Mouse (Mus musculus) kidney, embryonic 16.5 days (tissue): ENCODE measurements around the gene Scmh1. TPM values are rescaled to one million over a fixed set of nuclear protein-coding genes. Genes with fewer than 3 reads are reported as not detected.

Experiments used
- ATAC-seq: fragments of 200-750 bp; cut with Nextera tagmentation; 2 replicates; pipeline ENCODE4 v1.8.0; 2017; ENCODE audit warnings: moderate TSS enrichment; ENCODE audit not compliant: low FRiP score, low TSS enrichment
- H3K27ac ChIP-seq: fragments of 300-500 bp; sonication (generic); 2 replicates; pipeline ENCODE4 v1.5.1; 2014; ENCODE audit warnings: low read length
- H3K27me3 ChIP-seq: fragments of 300-500 bp; sonication (generic); 2 replicates; pipeline ENCODE4 v1.6.1; 2014; ENCODE audit warnings: low read length, control low read depth, mixed read lengths; ENCODE audit not compliant: insufficient read depth
- H3K36me3 ChIP-seq: fragments of 300-500 bp; sonication (generic); 2 replicates; pipeline ENCODE4 v1.6.1; 2014; ENCODE audit warnings: low read length, control low read depth, mixed read lengths; ENCODE audit not compliant: insufficient read depth
- H3K4me1 ChIP-seq: fragments of 300-500 bp; sonication (generic); 2 replicates; pipeline ENCODE4 v1.6.1; 2014; ENCODE audit warnings: low read length, control low read depth, mixed read lengths; ENCODE audit not compliant: insufficient read depth
- H3K4me2 ChIP-seq: fragments of 300-500 bp; sonication (generic); replicated peaks from 2 replicates; pipeline ENCODE4 v1.6.1; 2014; ENCODE audit warnings: low read depth, low read length
- H3K4me3 ChIP-seq: fragments of 300-500 bp; sonication (generic); 2 replicates; pipeline ENCODE4 v1.5.1; 2014; ENCODE audit warnings: mild to moderate bottlenecking, low read length
- H3K9ac ChIP-seq: fragments of 300-500 bp; sonication (generic); replicated peaks from 2 replicates; pipeline ENCODE4 v1.6.1; 2014; ENCODE audit warnings: low read length
- H3K9me3 ChIP-seq: fragments of 300-500 bp; sonication (generic); 2 replicates; pipeline ENCODE4 v1.6.1; 2016; ENCODE audit warnings: low read length, control low read depth
- WGBS: fragments of 180-500 bp; shearing (Covaris S2); extraction: QIAGEN DNeasy Blood & Tissue Kit; methylation state at CpG from one replicate; pipeline ENCODE4 v1.1.7; 2014; 5-methylcytosine and 5-hydroxymethylcytosine counted together
- polyA plus RNA-seq: library from polyadenylated mRNA; unstranded; fragments of >200 nt; fragmentation: Nextera tagmentation; extraction: Ambion mirVana; gene quantifications from 2 replicates; pipeline ENCODE4 v1.2.1, GENCODE M21; 2015

Scmh1 gene
- polyA plus RNA-seq, 1 experiment from 2014 or later, result 38.0 TPM

DNA sequence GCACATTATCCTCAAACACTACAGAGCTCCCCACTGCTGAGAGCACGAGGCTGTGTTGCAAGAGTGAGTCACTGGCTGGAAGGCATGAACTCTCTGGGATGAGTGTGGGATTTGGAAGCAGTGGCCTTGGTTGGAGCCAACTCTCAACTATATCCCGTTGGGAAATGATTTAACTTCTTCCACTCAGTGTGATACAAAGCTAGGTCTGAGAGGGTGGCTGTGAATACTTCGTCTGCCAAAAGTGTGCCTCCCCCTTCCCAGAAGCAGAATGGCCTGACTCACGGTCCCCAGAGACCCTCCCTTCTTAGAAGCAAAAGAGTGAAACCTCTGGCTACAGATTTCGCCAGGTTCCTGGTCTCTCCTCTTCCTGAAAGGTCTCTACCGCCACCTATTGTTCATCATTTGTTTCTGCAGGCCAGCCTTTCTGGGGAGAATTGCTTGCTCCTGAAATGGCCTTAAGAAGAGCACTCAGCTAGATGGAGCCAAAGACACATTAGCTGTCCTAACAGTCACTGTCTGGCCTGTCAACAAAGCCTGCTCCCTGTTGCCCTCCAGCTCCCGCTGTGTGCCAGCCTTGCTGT lies 24.2 kb upstream of the Scmh1 start:
- no peak overlapping the region for H3K9ac ChIP-seq
- no peak overlapping the region for H3K27ac ChIP-seq

DNA sequence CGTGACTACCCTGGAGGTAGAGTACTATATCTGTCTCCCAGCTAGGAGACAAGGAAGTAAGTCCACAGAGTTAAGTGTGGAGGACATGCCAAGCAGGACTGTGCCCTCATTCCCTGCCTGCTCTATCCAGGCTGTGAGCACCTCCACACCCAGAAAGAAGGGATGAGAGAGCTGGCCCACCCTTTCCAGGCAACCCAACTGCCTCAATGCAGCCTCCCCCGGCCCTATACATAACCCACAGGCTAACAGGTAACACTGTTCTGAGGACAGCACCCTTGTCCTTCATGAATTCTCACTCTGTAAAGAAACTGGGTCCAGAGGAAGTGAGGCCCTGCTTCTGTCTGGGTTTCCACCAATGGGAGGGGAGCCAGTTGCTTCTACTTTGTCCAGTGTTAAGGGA lies 19.6 kb upstream of the Scmh1 start:
- 74% methylated on average over 2 of the region's 2 CpGs for WGBS
- Histone ChIP-seq H3K27ac (no peak overlapping the region), H3K9ac (no peak overlapping the region), H3K36me3 (no peaks in the 10 kb centered on the region), H3K4me1 (no peaks in the 10 kb centered on the region), H3K27me3 (no peaks in the 10 kb centered on the region), H3K4me3 (no peak overlapping the region), H3K4me2 (no peak overlapping the region), H3K9me3 (no peaks in the 10 kb centered on the region)
- no peak for ATAC-seq

More for the DNA sequence above, 24.2 kb upstream of the Scmh1 start:
- peak overlapping the region; percentile 28; the same call in 1 of the 2 replicates for H3K4me2 ChIP-seq
- 6% methylated on average over 7 of the region's 7 CpGs for WGBS
- no peaks in the 10 kb centered on the region for H3K4me1 ChIP-seq
- peak; percentile 81 for ATAC-seq
- H3K36me3 ChIP-seq, result no peaks in the 10 kb centered on the region
- H3K9me3 ChIP-seq, result no peaks in the 10 kb centered on the region
- H3K4me3 ChIP-seq, result no peak overlapping the region
- H3K27me3 ChIP-seq, result no peaks in the 10 kb centered on the region

DNA sequence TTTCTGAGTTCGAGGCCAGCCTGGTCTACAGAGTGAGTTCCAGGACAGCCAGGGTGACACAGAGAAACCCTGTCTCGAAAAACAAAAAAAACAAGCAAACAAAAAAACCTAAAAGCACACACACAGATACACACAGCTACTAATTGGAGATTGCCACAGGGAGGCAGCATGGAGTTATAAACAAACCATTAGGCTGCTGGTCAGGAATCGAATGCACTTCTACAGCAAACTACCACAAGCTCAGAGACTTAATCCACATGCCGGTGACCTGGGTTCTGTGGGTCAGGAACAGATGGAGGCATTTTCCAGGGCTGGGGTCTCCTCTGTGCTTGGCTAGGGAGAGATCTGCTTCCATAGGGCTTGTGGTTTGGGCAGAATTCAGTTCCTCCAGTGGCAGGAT lies 17.6 kb upstream of the Scmh1 start:
- WGBS, result 46% methylated on average over 4 of the region's 4 CpGs
- H3K4me3 ChIP-seq, result no peak overlapping the region
- ATAC-seq, result no peak

DNA sequence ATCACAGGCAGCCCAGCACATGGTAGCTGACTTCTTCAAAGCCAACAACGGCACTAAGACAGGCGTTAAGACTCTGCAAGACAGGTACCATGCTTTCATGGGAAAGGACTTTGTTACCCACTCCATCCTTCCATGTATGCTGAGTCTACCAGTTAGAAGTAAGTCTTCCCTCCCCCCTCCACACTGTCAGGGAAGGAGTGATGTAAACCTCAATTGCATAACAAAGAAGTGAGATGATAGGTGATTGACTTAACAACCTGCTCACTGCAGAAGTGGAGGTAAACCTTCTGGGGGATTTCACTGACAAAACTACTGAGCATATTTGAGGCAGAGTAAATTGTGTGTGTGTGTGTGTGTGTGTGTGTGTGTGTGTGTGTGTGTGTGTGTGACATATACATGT lies 17.1 kb upstream of the Scmh1 start:
- H3K27ac ChIP-seq, result no peak overlapping the region
- no peaks in the 10 kb centered on the region for H3K27me3 ChIP-seq
- WGBS, result 80% methylated on average over 2 of the region's 2 CpGs
- H3K4me3 ChIP-seq, result no peak overlapping the region
- H3K9me3 ChIP-seq, result no peaks in the 10 kb centered on the region
- H3K4me1 ChIP-seq, result no peaks in the 10 kb centered on the region
- no peak overlapping the region for H3K4me2 ChIP-seq
- no peaks in the 10 kb centered on the region for H3K36me3 ChIP-seq
- no peak overlapping the region for H3K9ac ChIP-seq
- no peak for ATAC-seq

More for the DNA sequence above, 17.6 kb upstream of the Scmh1 start:
- no peaks in the 10 kb centered on the region for H3K27me3 ChIP-seq
- no peak overlapping the region for H3K4me2 ChIP-seq
- H3K9ac ChIP-seq, result no peak overlapping the region
- H3K27ac ChIP-seq, result no peak overlapping the region
- no peaks in the 10 kb centered on the region for H3K36me3 ChIP-seq
- no peaks in the 10 kb centered on the region for H3K4me1 ChIP-seq
- no peaks in the 10 kb centered on the region for H3K9me3 ChIP-seq

DNA sequence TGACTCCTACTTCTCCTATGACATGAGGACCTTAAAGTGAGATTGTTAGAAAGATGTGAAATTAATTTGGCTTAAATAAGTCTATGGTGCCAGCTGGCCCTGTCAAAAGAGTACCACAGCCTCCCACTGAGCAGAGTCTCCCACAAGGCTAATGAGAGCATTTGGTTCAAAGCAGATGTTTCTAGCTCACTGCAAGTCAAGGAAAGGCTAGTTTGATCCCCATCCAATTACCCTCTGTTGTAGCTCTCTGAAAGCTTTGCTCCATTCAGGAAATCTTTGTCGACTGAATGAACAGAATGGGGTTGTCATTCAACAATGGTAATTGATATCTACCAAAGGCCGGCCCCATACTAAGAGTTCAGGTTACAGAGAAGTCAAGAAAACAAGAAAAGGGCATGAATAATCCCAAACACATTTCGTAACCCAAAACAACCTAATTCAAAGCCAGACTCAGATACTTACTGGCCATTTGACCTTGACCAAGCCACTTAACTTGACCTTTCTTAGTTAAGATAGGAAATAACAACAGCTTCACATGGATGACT lies 16.0 kb upstream of the Scmh1 start:
- Histone ChIP-seq H3K27ac (no peak overlapping the region), H3K4me2 (no peak overlapping the region), H3K36me3 (no peaks in the 10 kb centered on the region), H3K27me3 (no peaks in the 10 kb centered on the region), H3K4me3 (no peak overlapping the region), H3K9me3 (no peaks in the 10 kb centered on the region), H3K9ac (no peak overlapping the region), H3K4me1 (no peaks in the 10 kb centered on the region)
- ATAC-seq, result no peak
- WGBS, result 29% methylated on average over 3 of the region's 3 CpGs

DNA sequence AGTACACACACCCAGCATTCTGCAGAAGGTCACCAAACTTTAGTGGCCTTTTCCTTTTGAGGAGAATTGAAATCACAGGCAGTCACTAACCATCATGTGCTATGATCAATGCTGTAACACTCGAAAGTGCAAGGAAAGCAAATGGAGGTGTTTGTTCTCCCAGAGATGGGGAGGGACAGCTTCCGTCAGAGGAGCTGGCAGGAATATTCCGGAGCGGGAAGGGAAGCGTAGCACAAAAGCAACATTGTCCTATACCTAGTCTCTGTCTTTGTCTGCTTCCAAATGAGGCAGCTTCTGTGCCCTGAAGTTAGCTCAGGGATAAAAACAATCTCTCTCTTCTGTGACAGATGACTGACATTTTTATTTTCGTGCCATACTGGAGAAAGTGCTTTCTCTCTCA lies 15.5 kb upstream of the Scmh1 start:
- Histone ChIP-seq H3K27ac (no peak overlapping the region), H3K9me3 (no peaks in the 10 kb centered on the region), H3K9ac (no peak overlapping the region), H3K36me3 (no peaks in the 10 kb centered on the region), H3K4me2 (no peak overlapping the region), H3K27me3 (no peaks in the 10 kb centered on the region), H3K4me3 (no peak overlapping the region), H3K4me1 (no peaks in the 10 kb centered on the region)
- WGBS, result 71% methylated on average over 6 of the region's 6 CpGs
- no peak for ATAC-seq

DNA sequence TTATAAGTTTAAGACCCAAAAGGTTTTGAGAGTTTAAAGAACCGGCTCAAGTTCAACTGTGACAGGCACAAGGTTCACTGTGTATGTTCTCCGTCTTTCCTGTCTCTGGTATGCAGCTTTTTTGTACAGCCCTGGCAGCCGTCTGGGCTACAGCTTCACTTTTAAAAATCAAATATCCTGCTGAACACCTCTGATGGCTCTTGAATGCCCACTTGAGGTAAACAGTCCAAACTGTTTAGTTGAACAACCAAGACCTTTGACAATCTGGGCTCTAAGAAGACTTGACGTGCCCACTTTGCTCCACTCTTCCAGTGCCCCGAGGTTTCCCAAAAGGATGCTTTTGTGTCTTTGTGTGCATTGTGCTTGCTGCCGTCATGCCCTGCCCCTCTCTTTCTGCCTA lies 13.5 kb upstream of the Scmh1 start:
- WGBS, result 90% methylated on average over 6 of the region's 6 CpGs
- Histone ChIP-seq H3K9me3 (no peaks in the 10 kb centered on the region), H3K4me1 (no peaks in the 10 kb centered on the region), H3K4me2 (no peak overlapping the region), H3K27ac (no peak overlapping the region), H3K4me3 (no peak overlapping the region), H3K9ac (no peak overlapping the region), H3K27me3 (no peaks in the 10 kb centered on the region), H3K36me3 (no peaks in the 10 kb centered on the region)
- ATAC-seq, result no peak

DNA sequence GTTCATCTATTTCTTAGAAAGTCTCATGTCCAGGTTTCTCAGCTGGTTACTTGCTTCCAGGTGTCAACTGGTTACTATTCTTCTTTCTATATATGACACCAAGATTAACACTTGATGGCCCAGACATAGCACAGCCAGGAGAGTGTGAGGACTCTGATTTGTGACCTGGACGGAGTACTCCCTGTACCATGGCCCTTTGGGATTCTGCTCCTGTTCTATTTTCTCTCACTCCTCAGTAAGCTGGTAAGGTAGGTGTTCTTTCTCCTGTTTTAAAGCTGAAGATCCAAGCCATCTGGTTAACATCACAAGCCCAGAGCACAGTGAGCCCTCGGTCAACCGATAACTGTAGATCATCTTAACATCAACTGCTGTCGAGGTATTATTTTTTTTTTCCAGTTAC lies 12.7 kb upstream of the Scmh1 start:
- no peak for ATAC-seq
- Histone ChIP-seq H3K4me3 (no peak overlapping the region), H3K27me3 (no peaks in the 10 kb centered on the region), H3K4me2 (no peak overlapping the region), H3K27ac (no peak overlapping the region), H3K4me1 (no peaks in the 10 kb centered on the region), H3K9ac (no peak overlapping the region), H3K36me3 (no peaks in the 10 kb centered on the region), H3K9me3 (no peaks in the 10 kb centered on the region)
- 53% methylated on average over 4 of the region's 4 CpGs for WGBS

DNA sequence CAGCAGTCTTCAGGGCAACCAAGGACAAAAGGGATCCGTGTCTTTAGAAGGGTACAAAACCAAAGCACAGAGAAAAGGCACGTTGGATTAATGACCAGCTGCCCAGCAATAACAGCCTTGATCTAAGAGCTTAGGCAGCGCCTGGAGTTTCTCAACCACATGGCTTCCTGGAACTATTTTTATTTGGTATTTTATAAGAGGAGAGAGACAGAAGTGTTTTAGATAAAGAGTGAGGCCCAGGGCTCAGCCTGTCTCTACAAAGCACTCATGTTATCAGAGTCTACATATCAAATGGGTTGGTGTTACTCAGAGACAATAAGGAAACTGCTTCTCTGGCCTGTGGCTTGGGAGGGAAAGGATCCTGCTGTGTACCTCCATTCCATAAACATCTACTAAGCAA lies 12.3 kb upstream of the Scmh1 start:
- Histone ChIP-seq H3K9ac (no peak overlapping the region), H3K9me3 (no peaks in the 10 kb centered on the region), H3K4me3 (no peak overlapping the region), H3K36me3 (no peaks in the 10 kb centered on the region), H3K27ac (no peak overlapping the region), H3K4me2 (no peak overlapping the region), H3K27me3 (no peaks in the 10 kb centered on the region), H3K4me1 (no peaks in the 10 kb centered on the region)
- WGBS, result 31% methylated on average over 3 of the region's 3 CpGs
- no peak for ATAC-seq

DNA sequence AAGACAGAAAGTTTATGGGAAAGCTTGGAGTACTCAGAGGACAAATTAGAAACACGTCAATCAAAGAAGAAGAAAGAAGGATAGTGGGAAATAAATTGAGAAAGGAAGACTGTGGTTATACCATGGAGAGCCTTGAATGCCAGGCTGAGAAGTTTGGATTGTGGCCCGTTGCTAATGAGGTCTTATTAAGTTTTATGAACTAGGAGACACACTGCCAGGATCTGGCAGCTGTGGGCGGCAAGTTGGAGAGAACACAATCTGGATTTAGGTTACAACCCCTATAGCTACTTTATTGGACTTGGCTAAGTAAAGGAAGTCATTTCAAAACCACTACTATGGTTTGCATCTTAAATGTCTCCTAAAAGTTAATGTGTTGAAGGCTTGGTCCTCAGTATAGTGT lies 4.8 kb upstream of the Scmh1 start:
- no peaks in the 10 kb centered on the region for H3K9me3 ChIP-seq
- ATAC-seq, result no peak
- H3K9ac ChIP-seq, result no peak overlapping the region
- H3K36me3 ChIP-seq, result no peaks in the 10 kb centered on the region
- H3K27me3 ChIP-seq, result no peaks in the 10 kb centered on the region
- no peak overlapping the region for H3K4me3 ChIP-seq
- no peak overlapping the region for H3K27ac ChIP-seq
- 50% methylated on average over 3 of the region's 3 CpGs for WGBS
- H3K4me2 ChIP-seq, result no peak overlapping the region
- H3K4me1 ChIP-seq, result peaks cover 4% of the 10 kb centered on the region; the same call in 1 of the 2 replicates
